Mouse (Mus musculus) G1E (cell line): ENCODE measurements at regions not wholly inside any gene's neighbourhood (a gene's known extent, or its start where the extent isn't known, plus 50 kb on each side); places are given as distances from the start of the nearest gene placed in this dataset.

Source experiments
- ATAC-seq: 2 replicates; pipeline ENCODE4 v1.8.0; 2016; ENCODE audit warnings: mild to moderate bottlenecking; ENCODE audit not compliant: insufficient number of reproducible peaks, poor library complexity, low FRiP score, severe bottlenecking; ENCODE audit errors: extremely low read depth
- DNase-seq: peaks from one replicate; pipeline ENCODE4 v3.0.0; 2012; ENCODE audit warnings: low spot score
- H3K27me3 ChIP-seq: 2 replicates; pipeline ENCODE4 v1.6.1; 2012; ENCODE audit warnings: mild to moderate bottlenecking, low read length, inconsistent platforms; ENCODE audit not compliant: insufficient read depth
- H3K36me3 ChIP-seq: replicated peaks from 2 replicates; pipeline ENCODE3; 2012; ENCODE audit warnings: mild to moderate bottlenecking, inconsistent platforms
- H3K4me1 ChIP-seq: 2 replicates; pipeline ENCODE4 v1.6.1; 2012; ENCODE audit warnings: low read depth, low read length, inconsistent platforms, mixed read lengths; ENCODE audit not compliant: insufficient read depth
- H3K4me3 ChIP-seq: 2 replicates; pipeline ENCODE4 v1.5.1; 2012; ENCODE audit warnings: low read depth, mild to moderate bottlenecking, inconsistent platforms, low read length, moderate library complexity, mixed read lengths
- H3K9me3 ChIP-seq: replicated peaks from 2 replicates; pipeline ENCODE4 v1.6.1; 2012; ENCODE audit warnings: inconsistent platforms
- CTCF ChIP-seq: IDR thresholded peaks from 2 replicates; pipeline ENCODE4 v1.5.1; 2012; ENCODE audit warnings: low read depth, low read length, inconsistent platforms, mixed read lengths
- GATA1 ChIP-seq: IDR thresholded peaks from 2 replicates; pipeline ENCODE4 v1.6.1; 2012; ENCODE audit warnings: borderline replicate concordance, low read length, inconsistent platforms, mixed read lengths
- GATA2 ChIP-seq: IDR thresholded peaks from 2 replicates; pipeline ENCODE4 v1.6.1; 2012; ENCODE audit warnings: low read depth, low read length, inconsistent platforms, borderline replicate concordance
- POLR2AphosphoS5 ChIP-seq: IDR thresholded peaks from 2 replicates; pipeline ENCODE4 v1.6.1; 2012; ENCODE audit warnings: low read depth, low read length, inconsistent platforms; ENCODE audit not compliant: insufficient replicate concordance
- TAL1 ChIP-seq: conservative IDR thresholded peaks from 2 replicates; pipeline ENCODE4 v1.6.1; 2012; ENCODE audit warnings: low read depth, low read length, inconsistent platforms, mixed read lengths

GRCm38 (mm10) chr1:151104346-151104745 lies 78.0 kb upstream of the Gm47985 start:
- Histone ChIP-seq H3K27me3 (peaks cover 3% of the 10 kb centered on the region), H3K4me1 (peaks cover 70% of the 10 kb centered on the region), H3K36me3 (no peaks in the 10 kb centered on the region), H3K4me3 (no peak overlapping the region), H3K9me3 (peaks cover 10% of the 10 kb centered on the region)
- TF ChIP-seq TAL1 (no peak), GATA1 (no peak), CTCF (no peak), POLR2AphosphoS5 (no peak), GATA2 (no peak)
- ATAC-seq (no peak), DNase-seq (no peak)

GRCm38 (mm10) chr1:151104806-151105205 lies 77.5 kb upstream of the Gm47985 start:
- Histone ChIP-seq H3K36me3 (no peaks in the 10 kb centered on the region), H3K27me3 (peaks cover 3% of the 10 kb centered on the region), H3K4me3 (no peak overlapping the region), H3K9me3 (peaks cover 10% of the 10 kb centered on the region), H3K4me1 (peaks cover 69% of the 10 kb centered on the region)
- ATAC-seq = no peak
- TF ChIP-seq TAL1 = no peak
- no peak for TF ChIP-seq GATA1
- no peak for TF ChIP-seq GATA2
- no peak for TF ChIP-seq CTCF
- TF ChIP-seq POLR2AphosphoS5 = no peak
- no peak for DNase-seq

- ATAC-seq (no peak), DNase-seq (no peak)
- peaks cover 66% of the 10 kb centered on the region for H3K4me1 ChIP-seq
- peaks cover 3% of the 10 kb centered on the region for H3K27me3 ChIP-seq
- TF ChIP-seq CTCF (no peak), POLR2AphosphoS5 (no peak), TAL1 (no peak), GATA1 (no peak), GATA2 (no peak)
- H3K9me3 ChIP-seq = peaks cover 7% of the 10 kb centered on the region
- H3K36me3 ChIP-seq = no peaks in the 10 kb centered on the region
- no peak overlapping the region for H3K4me3 ChIP-seq
Measured at GRCm38 (mm10) chr1:151105251-151105650, 77.1 kb upstream of the Gm47985 start.

DNA sequence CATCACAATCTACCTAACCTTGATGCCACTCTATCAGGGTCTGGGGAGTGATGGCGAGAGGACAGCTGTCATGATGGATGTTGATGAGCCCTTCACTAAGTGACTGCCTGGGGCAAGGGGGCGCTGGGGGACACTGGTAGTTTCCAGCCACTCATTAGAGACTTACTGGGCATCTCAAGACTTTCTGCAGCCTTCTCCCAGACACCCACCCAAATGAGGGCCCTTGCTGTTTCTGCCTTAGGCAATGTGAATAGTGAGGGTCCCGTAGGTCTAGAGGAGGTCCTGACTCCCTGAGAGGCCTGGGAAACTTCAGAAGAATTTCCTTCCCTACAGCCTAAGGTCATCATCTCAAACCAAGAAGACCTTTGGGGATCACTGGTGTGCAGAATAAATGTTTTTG lies 74.9 kb upstream of the Gm47985 start:
- DNase-seq (no peak), ATAC-seq (no peak)
- H3K36me3 ChIP-seq = no peaks in the 10 kb centered on the region
- no peaks in the 10 kb centered on the region for H3K9me3 ChIP-seq
- H3K27me3 ChIP-seq = peaks cover 6% of the 10 kb centered on the region
- no peak overlapping the region for H3K4me3 ChIP-seq
- peaks cover 63% of the 10 kb centered on the region for H3K4me1 ChIP-seq
- TF ChIP-seq CTCF = no peak
- no peak for TF ChIP-seq GATA1
- TF ChIP-seq POLR2AphosphoS5 = no peak
- TF ChIP-seq GATA2 = no peak
- no peak for TF ChIP-seq TAL1

GRCm38 (mm10) chr1:151109333-151109732 lies 73.0 kb upstream of the Gm47985 start:
- peaks cover 58% of the 10 kb centered on the region for H3K4me1 ChIP-seq
- DNase-seq (no peak), ATAC-seq (no peak)
- no peak overlapping the region for H3K4me3 ChIP-seq
- no peaks in the 10 kb centered on the region for H3K36me3 ChIP-seq
- H3K27me3 ChIP-seq = peaks cover 11% of the 10 kb centered on the region
- no peaks in the 10 kb centered on the region for H3K9me3 ChIP-seq
- no peak for TF ChIP-seq TAL1
- TF ChIP-seq CTCF = no peak
- no peak for TF ChIP-seq GATA2
- no peak for TF ChIP-seq POLR2AphosphoS5
- no peak for TF ChIP-seq GATA1

GRCm38 (mm10) chr1:151110412-151110811 lies 71.9 kb upstream of the Gm47985 start:
- DNase-seq = no peak
- peaks cover 55% of the 10 kb centered on the region for H3K4me1 ChIP-seq
- TF ChIP-seq POLR2AphosphoS5 (no peak), GATA1 (no peak), GATA2 (no peak), TAL1 (no peak), CTCF (no peak)
- no peaks in the 10 kb centered on the region for H3K9me3 ChIP-seq
- peaks cover 11% of the 10 kb centered on the region for H3K27me3 ChIP-seq
- no peak overlapping the region for H3K4me3 ChIP-seq
- H3K36me3 ChIP-seq = no peaks in the 10 kb centered on the region
- ATAC-seq = no peak

GRCm38 (mm10) chr1:151111683-151112082 lies 70.7 kb upstream of the Gm47985 start:
- ATAC-seq (no peak), DNase-seq (no peak)
- Histone ChIP-seq H3K4me3 (no peak overlapping the region), H3K36me3 (no peaks in the 10 kb centered on the region), H3K27me3 (peaks cover 11% of the 10 kb centered on the region), H3K4me1 (peaks cover 46% of the 10 kb centered on the region), H3K9me3 (no peaks in the 10 kb centered on the region)
- TF ChIP-seq GATA1 = no peak
